Mouse (Mus musculus) hindbrain, embryonic 16.5 days (tissue): ENCODE measurements around the gene Lrrn2. TPM values are rescaled to one million over a fixed set of nuclear protein-coding genes. Genes with fewer than 3 reads are reported as not detected.

Experiments
- ATAC-seq: fragments of 200-750 bp; cut with Nextera tagmentation; 2 replicates; pipeline ENCODE4 v1.8.0; 2017; ENCODE audit warnings: moderate TSS enrichment, moderate library complexity
- H3K27ac ChIP-seq: fragments of 300-500 bp; sonication (generic); 2 replicates; pipeline ENCODE4 v1.5.1; 2014; ENCODE audit warnings: low read depth, mild to moderate bottlenecking, control low read depth, low read length, moderate library complexity
- H3K27me3 ChIP-seq: fragments of 300-500 bp; sonication (generic); replicated peaks from 2 replicates; pipeline ENCODE4 v1.6.1; 2014; ENCODE audit warnings: low read length; ENCODE audit not compliant: control insufficient read depth, insufficient read depth
- H3K36me3 ChIP-seq: fragments of 300-500 bp; sonication (generic); 2 replicates; pipeline ENCODE4 v1.6.1; 2014; ENCODE audit warnings: mild to moderate bottlenecking, low read length, moderate library complexity, mixed read lengths; ENCODE audit not compliant: control insufficient read depth, insufficient read depth
- H3K4me1 ChIP-seq: fragments of 300-500 bp; sonication (generic); 2 replicates; pipeline ENCODE4 v1.6.1; 2014; ENCODE audit warnings: low read depth, low read length; ENCODE audit not compliant: control insufficient read depth, insufficient read depth
- H3K4me2 ChIP-seq: fragments of 300-500 bp; sonication (generic); 2 replicates; pipeline ENCODE4 v1.6.1; 2014; ENCODE audit warnings: mild to moderate bottlenecking, low read length, control low read depth, moderate library complexity
- H3K4me3 ChIP-seq: fragments of 300-500 bp; sonication (generic); 2 replicates; pipeline ENCODE4 v1.5.1; 2014; ENCODE audit warnings: mild to moderate bottlenecking, low read length, control low read depth, moderate library complexity
- H3K9ac ChIP-seq: fragments of 300-500 bp; sonication (generic); 2 replicates; pipeline ENCODE4 v1.6.1; 2014; ENCODE audit warnings: low read depth, mild to moderate bottlenecking, control low read depth, low read length, moderate library complexity
- H3K9me3 ChIP-seq: fragments of 300-500 bp; sonication (generic); 2 replicates; pipeline ENCODE4 v1.6.1; 2014; ENCODE audit warnings: mild to moderate bottlenecking, low read length, moderate library complexity; ENCODE audit not compliant: control insufficient read depth
- WGBS: fragments of 180-500 bp; shearing (Covaris S2); extraction: QIAGEN DNeasy Blood & Tissue Kit; methylation state at CpG from one replicate; pipeline ENCODE4 v1.1.7; 2014; 5-methylcytosine and 5-hydroxymethylcytosine counted together
- polyA plus RNA-seq: library from polyadenylated mRNA; unstranded; fragments of >200 nt; fragmentation: Nextera tagmentation; extraction: Ambion mirVana; gene quantifications from 2 replicates; pipeline ENCODE4 v1.2.1, GENCODE M21; 2015

Gene Lrrn2
- polyA plus RNA-seq, 1 experiment from 2014 or later = 56.5 TPM

DNA sequence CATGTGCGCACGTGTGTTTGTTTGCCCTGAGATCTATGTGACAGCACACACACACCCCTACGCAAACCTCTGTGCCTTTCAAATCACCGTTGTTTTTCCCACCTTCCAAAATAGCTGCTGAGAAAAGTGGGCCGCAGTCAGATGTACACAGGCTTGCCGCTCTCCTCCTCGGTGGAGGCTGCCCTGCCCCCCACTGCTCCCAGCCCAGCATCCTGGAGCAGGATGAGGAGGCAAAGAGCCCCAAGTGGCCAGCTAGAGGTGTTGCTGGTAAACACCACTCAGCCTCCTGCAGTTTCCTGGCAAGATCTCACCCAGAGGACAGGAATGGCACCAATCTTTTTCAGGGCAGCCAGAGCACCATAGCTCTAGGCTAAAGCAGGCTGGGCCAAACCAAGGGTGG lies 54.8 kb downstream of the Lrrn2 start:
- Histone ChIP-seq H3K4me3 (no peak overlapping the region), H3K4me1 (peaks cover 14% of the 10 kb centered on the region; the same call in 1 of the 2 replicates), H3K4me2 (no peak overlapping the region), H3K27ac (no peak overlapping the region), H3K27me3 (no peaks in the 10 kb centered on the region), H3K9ac (no peak overlapping the region), H3K9me3 (no peaks in the 10 kb centered on the region), H3K36me3 (peaks cover 17% of the 10 kb centered on the region)
- peak; percentile 71; the same call in 1 of the 2 replicates for ATAC-seq
- WGBS = 10% methylated on average over 5 of the region's 7 CpGs

DNA sequence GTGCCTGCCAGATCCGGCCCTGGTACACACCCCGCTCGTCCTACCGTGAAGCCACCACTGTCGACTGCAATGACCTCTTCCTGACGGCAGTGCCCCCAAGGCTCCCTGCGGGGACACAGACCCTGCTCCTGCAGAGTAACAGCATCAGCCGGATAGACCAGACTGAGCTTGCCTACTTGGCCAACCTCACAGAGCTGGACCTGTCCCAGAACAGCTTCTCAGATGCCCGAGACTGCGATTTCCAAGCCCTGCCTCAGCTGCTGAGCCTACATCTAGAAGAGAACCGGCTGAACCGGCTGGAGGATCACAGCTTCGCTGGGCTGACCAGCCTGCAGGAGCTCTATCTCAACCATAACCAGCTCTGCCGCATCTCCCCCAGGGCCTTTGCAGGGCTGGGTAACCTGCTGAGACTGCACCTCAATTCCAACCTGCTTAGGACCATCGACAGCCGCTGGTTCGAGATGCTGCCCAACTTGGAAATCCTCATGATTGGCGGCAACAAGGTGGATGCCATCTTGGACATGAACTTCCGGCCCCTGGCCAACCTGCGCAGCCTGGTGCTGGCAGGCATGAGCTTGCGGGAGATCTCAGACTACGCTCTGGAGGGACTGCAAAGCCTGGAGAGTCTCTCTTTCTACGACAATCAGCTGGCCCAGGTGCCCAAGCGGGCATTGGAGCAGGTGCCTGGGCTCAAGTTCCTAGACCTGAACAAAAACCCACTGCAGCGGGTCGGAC lies 57.4 kb downstream of the Lrrn2 start:
- Histone ChIP-seq H3K27ac (no peak overlapping the region), H3K4me2 (no peak overlapping the region), H3K4me3 (no peak overlapping the region), H3K4me1 (peaks cover 9% of the 10 kb centered on the region; the same call in 1 of the 2 replicates), H3K9ac (no peak overlapping the region), H3K36me3 (peaks cover 17% of the 10 kb centered on the region), H3K9me3 (no peaks in the 10 kb centered on the region), H3K27me3 (no peaks in the 10 kb centered on the region)
- no peak for ATAC-seq
- WGBS = 84% methylated on average over 26 of the region's 26 CpGs

DNA sequence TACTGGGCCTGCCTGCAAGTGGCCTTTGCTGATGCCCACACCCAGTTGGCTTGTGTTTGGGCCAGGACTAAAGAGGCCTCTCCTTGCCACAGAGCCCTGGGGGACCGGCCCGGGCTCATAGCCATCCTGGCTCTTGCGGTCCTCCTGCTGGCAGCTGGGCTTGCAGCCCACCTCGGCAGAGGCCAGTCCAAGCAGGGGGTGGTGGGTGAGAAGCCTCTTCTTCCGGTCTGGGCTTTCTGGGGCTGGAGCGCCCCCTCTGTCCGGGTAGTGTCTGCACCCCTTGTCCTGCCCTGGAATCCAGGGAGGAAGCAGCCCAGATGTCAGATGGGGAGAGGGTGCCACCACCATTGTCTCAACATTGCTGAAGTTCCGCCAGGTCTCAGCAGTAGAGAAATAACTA lies 58.9 kb downstream of the Lrrn2 start:
- H3K4me1 ChIP-seq = peaks cover 9% of the 10 kb centered on the region; the same call in 1 of the 2 replicates
- no peak overlapping the region for H3K4me3 ChIP-seq
- H3K9me3 ChIP-seq = no peaks in the 10 kb centered on the region
- H3K27me3 ChIP-seq = no peaks in the 10 kb centered on the region
- 60% methylated on average over 8 of the region's 8 CpGs for WGBS
- H3K27ac ChIP-seq = no peak overlapping the region
- H3K36me3 ChIP-seq = peaks cover 17% of the 10 kb centered on the region
- no peak overlapping the region for H3K4me2 ChIP-seq
- H3K9ac ChIP-seq = no peak overlapping the region
- peak; percentile 44; the same call in 1 of the 2 replicates for ATAC-seq

DNA sequence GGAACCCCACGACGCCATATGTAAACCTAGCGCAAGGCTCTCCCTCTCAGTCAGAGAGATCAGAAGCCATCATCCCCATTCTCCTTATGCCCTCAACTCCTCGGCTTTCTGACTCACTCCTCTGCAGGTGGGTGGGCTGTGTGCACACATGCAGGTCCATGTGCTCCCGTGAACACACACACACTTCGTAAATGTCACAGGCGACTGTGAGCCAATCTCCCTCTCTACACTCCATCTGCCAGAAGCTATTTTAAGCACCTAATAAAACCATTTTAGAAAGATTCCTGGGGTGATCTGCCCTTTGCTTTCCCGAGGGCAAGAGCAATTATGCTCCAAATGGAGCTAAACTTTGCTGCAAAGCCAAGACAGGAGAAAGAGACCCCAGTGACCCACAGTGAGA lies 65.8 kb downstream of the Lrrn2 start:
- H3K9ac ChIP-seq = no peak overlapping the region
- H3K4me2 ChIP-seq = no peak overlapping the region
- H3K4me3 ChIP-seq = no peak overlapping the region
- WGBS = 61% methylated on average over 8 of the region's 8 CpGs
- H3K27ac ChIP-seq = no peak overlapping the region
- H3K36me3 ChIP-seq = no peaks in the 10 kb centered on the region; the same call in 1 of the 2 replicates
- ATAC-seq = no peak
- H3K27me3 ChIP-seq = no peaks in the 10 kb centered on the region
- H3K9me3 ChIP-seq = no peaks in the 10 kb centered on the region
- H3K4me1 ChIP-seq = no peaks in the 10 kb centered on the region

DNA sequence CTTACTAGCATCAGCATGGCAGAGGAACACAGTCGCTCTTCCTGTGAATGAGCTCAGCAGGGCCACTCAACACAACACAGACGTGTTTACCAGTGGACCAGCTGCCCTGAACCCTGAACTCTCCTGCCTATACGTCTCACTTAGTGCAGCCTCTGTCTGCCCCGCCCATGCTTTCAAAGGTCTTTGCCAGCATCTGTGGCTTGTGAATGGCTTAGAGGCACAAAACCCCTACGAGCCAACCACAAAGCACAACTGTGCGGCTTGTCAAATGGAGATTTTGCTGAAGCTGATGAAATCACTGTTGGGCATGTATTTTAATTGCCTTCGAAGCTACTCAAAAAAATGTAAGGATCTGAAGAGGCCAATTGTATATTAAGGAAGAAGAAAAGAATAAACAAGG lies 67.7 kb downstream of the Lrrn2 start:
- H3K27ac ChIP-seq = no peak overlapping the region
- 39% methylated on average over 7 of the region's 7 CpGs for WGBS

DNA sequence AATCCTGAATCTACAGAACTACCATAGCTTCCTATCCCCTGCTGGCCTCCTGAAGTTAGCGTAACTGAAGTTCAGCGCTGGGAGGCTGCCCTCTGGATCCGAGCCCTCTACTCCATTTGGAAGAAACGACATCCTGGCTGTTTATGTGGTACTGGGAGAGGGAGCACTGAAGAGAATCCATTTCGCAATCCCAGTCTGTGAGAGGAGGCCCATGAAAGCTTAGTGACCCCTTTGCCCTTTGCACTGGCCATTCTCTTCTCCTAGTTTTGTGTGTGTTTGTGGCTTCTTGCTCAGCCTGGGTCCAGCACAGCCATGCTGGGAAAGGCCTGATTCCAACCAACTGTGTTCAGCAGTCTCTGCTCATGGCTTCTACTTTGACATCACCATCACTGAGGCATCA lies 76.7 kb downstream of the Lrrn2 start:
- Histone ChIP-seq H3K4me3 (no peak overlapping the region), H3K27ac (no peak overlapping the region), H3K4me1 (no peaks in the 10 kb centered on the region), H3K36me3 (no peaks in the 10 kb centered on the region), H3K27me3 (no peaks in the 10 kb centered on the region), H3K9me3 (no peaks in the 10 kb centered on the region), H3K4me2 (no peak overlapping the region), H3K9ac (no peak overlapping the region)
- 88% methylated on average over 5 of the region's 5 CpGs for WGBS
- ATAC-seq = no peak

More for the DNA sequence above, 67.7 kb downstream of the Lrrn2 start:
- no peak for ATAC-seq
- Histone ChIP-seq H3K9ac (no peak overlapping the region), H3K4me2 (no peak overlapping the region), H3K27me3 (no peaks in the 10 kb centered on the region), H3K4me3 (no peak overlapping the region), H3K36me3 (no peaks in the 10 kb centered on the region), H3K9me3 (no peaks in the 10 kb centered on the region), H3K4me1 (no peaks in the 10 kb centered on the region)

DNA sequence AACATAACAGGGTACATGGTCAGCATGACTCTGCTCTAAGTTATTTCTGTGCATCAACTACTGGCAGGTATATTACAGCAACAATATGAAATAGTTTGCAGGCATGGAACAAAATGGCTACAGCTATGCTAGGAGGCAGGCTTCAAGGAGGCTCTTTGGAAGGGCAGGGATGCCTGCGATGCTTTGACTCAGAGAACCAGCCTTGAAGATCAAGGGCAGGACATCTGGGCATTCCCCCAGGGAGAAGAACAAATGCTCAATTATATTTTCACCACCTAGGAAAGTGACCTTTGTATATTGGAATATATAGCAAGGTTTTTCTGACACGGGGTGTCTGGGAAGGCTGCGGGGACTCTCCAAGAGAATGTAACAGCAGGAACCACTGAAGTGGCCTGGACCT lies 81.7 kb downstream of the Lrrn2 start:
- Histone ChIP-seq H3K4me1 (no peaks in the 10 kb centered on the region), H3K36me3 (no peaks in the 10 kb centered on the region), H3K27me3 (no peaks in the 10 kb centered on the region), H3K27ac (no peak overlapping the region), H3K9ac (no peak overlapping the region), H3K4me2 (no peak overlapping the region), H3K9me3 (no peaks in the 10 kb centered on the region), H3K4me3 (no peak overlapping the region)
- ATAC-seq = no peak
- WGBS = 88% methylated on average over 3 of the region's 3 CpGs

DNA sequence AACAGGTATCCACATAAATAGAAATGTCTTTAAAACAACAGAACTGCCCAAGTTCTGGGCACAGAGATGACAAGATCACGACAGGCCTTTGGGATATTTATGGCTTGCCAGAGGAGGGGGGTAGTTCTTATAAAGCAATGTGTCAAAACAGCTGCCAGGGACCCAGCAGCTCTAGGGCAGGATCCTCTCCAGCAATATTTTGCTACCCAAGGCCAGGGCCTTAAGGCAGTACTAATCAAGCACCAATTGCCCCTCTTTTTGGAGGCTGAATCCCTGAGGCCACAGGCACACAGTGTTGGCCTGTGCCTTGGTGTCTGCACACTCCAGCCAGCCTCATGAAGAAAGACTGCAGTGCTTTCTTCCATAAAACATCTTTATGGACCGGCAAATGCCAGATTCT lies 84.0 kb downstream of the Lrrn2 start:
- Histone ChIP-seq H3K9me3 (no peaks in the 10 kb centered on the region), H3K4me3 (no peak overlapping the region), H3K4me1 (no peaks in the 10 kb centered on the region), H3K9ac (no peak overlapping the region), H3K4me2 (no peak overlapping the region), H3K36me3 (no peaks in the 10 kb centered on the region), H3K27ac (no peak overlapping the region), H3K27me3 (no peaks in the 10 kb centered on the region)
- WGBS = 84% methylated on average over 2 of the region's 2 CpGs
- no peak for ATAC-seq

DNA sequence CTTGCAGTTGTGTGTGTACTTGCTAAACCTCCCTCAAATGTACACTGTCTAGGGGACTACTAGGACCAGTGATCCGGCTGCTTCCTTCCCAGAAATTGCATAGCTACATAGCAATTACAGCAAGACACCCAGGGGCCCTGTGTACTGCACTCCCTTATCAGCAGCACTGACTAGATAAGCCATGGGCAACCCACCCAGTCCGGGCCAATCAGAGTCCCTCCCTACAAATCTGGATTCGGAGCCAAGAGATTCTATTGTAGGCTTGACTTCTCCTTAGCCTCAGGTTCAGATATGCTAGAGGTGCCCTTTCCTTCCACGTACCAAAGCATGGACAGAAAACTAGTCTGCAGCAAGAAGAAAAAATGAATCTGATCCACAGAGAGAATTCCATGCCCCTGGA lies 84.6 kb downstream of the Lrrn2 start:
- no peak overlapping the region for H3K4me2 ChIP-seq
- no peak for ATAC-seq
- H3K4me3 ChIP-seq = no peak overlapping the region
- no peaks in the 10 kb centered on the region for H3K4me1 ChIP-seq
- H3K27me3 ChIP-seq = no peaks in the 10 kb centered on the region
- H3K27ac ChIP-seq = no peak overlapping the region
- no peak overlapping the region for H3K9ac ChIP-seq
- 86% methylated on average over 4 of the region's 4 CpGs for WGBS
- H3K36me3 ChIP-seq = no peaks in the 10 kb centered on the region
- no peaks in the 10 kb centered on the region for H3K9me3 ChIP-seq
